Mouse (Mus musculus) megakaryocyte-erythroid progenitor cell, adult 5-6 weeks (primary cell): ENCODE measurements around the gene Terf2. TPM values are rescaled to one million over a fixed set of nuclear protein-coding genes. Genes with fewer than 3 reads are reported as not detected.
"Not testable (repeated sequence)": the region's sequence is repeated elsewhere in the genome, so short reads cannot be mapped to it uniquely, and the experiment has no call there.

Experiments used
- ATAC-seq: replicated peaks from 2 replicates; pipeline ENCODE4 v1.8.0; 2016; ENCODE audit warnings: mild to moderate bottlenecking, inconsistent platforms; ENCODE audit not compliant: severe bottlenecking, poor library complexity, low FRiP score, low TSS enrichment
- total RNA-seq, 2 experiments: library from RNA; stranded (forward) in 1 of 2; stranded (reverse) in 1 of 2; fragments of 200-1000, 215-1000 nt in 1 of 2; fragments of >200 nt in 1 of 2; fragmentation: Nextera tagmentation in 1 of 2; gene quantifications; 2 replicates each; pipeline ENCODE4 v1.2.3; 2014 to 2017

Terf2 gene
- total RNA-seq, 2 experiments from 2014 or later = 39.7 to 52.7 TPM

DNA sequence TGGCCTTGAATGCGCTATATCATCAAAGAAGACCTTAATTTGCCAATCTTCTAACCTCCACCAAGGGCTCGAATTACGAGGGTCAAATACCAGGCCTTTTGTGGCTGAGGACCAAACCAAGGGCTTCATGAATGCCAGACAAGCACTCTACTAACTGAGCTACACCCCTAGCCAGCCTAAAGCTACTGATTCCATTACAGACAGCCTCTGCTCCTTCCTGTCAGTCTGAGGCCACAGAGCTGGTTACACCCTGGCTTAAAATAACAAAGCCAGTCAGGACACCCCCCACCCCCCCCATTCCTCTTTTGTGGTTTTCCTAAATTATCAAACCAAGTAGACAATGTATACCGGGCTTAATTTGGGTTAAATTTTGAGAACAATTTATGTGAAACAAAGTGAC is 22.6 kb downstream of the Terf2 start:
- no peak for ATAC-seq

- ATAC-seq = peak; percentile 95
Measured at GRCm38 (mm10) chr8:107065511-107066496, 30.5 kb downstream of the Terf2 start, which contains the start of gene Tmed6. Tmed6 (minus strand) TSS chr8:107065644.

DNA sequence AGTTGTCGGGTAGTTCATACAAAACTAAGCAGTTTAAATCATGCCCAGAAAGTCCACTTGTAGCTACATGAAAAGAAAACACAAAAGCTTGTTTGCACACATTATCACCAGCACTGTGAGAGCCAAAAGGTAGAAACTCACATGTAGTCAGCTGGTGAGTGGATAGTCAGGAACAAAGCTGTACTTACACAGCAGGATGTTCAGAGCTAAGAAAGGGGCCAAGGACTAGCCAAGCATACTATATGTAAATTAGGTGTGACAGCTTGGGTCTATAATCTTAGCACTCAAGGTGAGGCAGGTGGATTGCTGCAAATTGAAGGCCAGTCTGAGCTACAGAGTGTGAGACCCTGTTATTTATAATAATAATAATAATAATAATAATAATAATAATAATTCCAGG is 33.7 kb downstream of the Terf2 start:
- no peak for ATAC-seq

DNA sequence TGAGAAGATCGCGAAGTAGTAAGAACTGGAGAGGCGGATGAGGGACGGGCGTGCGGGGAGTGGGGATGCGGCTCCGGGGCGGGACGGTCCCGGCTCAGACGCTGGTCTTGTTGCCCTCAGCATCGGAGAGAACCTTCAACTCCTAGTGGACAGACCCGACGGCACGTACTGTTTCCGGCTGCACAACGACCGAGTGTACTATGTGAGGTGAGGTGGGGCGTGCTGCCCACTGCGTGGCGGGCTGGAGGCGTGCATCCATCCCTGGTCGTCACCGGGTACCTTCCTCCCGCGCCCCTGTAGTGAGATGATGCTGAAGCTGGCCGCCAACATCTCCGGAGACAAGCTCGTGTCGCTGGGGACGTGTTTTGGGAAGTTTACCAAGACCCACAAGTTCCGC is 39.4 kb downstream of the Terf2 start:
- peak; percentile 68 for ATAC-seq

DNA sequence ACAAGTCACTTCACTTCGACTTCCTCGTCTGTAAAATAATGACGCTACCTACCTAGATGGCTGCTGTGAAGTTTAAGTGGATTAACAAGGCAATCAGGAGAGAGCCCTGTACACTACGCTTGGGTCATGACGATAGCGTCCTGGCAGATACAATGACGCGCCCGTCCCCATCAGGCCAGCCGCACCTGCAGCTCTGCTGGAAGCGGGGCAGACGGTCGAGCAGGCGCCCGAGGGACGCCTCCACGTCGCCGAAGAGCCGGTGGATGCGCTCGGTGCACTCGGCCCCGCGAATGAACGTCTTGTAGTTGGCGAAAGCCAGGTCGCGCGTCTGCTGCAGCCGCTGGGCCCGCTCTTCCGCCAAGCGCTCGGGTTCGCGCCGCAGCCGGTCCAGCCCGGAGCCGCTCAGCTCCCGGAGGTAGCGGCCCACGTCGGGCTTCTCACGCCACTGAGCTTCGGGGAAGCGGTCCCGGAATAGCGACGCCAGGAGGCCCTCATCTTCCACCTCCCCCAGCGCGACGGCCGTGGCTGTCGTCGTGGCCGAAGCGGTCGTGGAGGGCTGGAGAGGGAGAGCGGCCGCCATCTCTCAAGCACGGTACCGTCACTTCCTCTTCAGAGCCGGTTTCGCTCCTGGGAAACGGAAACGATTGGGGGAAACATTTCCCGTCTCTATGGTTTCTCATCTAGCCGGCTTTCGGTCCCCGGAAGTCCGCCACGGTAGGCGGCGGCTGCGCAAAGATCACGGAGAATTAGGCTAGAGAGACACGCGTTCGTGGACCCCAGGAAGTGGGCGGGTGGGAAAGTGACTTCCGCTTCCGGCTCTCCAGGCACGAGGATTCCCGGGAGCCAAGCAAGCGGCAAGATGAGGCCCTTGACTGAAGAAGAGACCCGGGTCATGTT is 40.0 kb downstream of the Terf2 start, which contains the start of the genes Cog8 and Nip7:
Cog8 (minus strand) TSS at position 614 of the 897 bp plus-strand sequence.
Nip7 (plus strand) TSS at position 802 of the 897 bp plus-strand sequence.
- peak; percentile 91 for ATAC-seq

GRCm38 (mm10) chr8:107052046-107052445 is 44.3 kb downstream of the Terf2 start:
- ATAC-seq = no peak

DNA sequence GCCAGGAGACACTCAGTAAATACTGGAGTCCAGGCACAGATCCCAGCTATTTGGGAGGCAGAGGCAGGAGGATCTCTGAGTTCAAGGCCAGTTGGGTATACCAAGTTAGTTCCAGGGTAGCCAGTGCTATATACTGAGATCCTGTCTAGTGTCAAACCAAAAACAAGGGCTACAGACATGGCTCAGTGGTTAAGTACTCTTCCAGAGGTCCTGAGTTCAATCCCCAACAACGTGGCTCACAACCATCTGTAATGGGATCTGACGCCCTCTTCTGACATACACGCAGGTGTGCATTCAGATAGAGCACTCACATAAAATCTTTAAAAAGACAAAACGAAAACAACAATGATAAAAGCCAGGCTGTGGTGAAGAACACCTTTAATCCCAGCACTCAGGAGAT is 46.9 kb downstream of the Terf2 start:
- ATAC-seq = no peak

DNA sequence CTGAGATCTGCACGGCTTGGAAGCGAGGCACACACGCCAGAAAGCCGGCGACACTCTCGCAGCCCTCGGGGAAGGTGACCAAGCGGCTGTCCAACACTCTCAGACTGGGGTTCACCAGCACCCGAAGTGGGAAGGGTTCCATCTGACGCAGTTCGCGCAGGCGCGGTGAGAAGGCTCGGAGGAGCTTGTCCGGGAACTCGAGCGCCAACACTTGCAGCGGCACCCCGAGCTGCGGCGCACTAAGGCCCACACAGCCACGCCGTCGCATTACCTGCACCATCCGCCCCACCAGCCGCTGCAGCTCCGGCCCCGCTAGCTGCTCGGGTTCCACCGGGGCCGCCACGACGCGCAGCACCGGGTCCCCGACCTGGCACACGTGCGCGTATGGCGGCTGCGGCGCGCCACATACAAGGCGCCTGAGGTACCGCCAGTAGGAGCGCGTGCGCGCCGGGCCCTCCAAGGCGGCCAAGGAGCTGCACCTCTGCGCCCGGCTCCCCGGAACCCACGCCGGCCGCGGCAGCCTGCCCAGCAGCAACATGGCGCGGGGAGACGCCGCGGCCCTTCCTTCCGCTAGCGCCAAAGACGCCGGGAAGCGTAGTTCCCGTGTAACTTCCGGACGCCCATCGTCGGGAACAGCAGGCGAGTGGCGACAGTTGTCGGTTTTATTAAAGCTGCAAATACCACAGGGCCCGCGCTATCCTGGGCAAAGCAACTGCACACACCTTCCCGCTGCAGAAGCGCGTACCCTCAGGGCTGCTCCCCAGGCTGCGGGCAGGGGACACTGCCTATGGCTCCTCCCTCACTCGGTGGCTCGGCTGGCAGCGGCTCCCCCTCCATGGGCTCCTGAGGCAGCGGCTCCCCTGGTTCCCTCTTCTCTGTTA is 48.0 kb downstream of the Terf2 start, which contains the start of gene Pdf:
Pdf (minus strand) TSS at position 554 of the 881 bp plus-strand sequence.
- peak; percentile 76 for ATAC-seq

GRCm38 (mm10) chr8:107046976-107047375 is 49.4 kb downstream of the Terf2 start:
- no peak for ATAC-seq

- ATAC-seq = no peak
Measured at GRCm38 (mm10) chr8:107045478-107045877, 50.9 kb downstream of the Terf2 start.

GRCm38 (mm10) chr8:107040632-107041031 is 55.7 kb downstream of the Terf2 start:
- no peak for ATAC-seq

DNA sequence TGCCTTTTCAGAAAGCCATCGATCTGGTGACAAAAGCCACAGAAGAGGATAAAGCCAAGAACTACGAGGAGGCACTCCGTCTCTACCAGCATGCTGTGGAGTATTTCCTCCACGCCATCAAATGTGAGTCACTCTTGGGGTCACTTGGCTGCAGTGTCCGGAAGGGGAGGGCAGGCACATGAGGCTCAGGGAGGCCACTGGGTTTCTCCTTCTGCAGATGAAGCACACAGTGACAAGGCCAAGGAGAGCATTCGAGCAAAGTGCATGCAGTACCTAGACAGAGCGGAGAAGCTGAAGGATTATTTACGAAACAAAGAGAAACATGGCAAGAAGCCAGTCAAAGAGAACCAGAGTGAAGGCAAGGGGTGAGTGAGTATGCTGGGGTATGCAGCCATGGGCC is 59.7 kb downstream of the Terf2 start:
- ATAC-seq = no peak

DNA sequence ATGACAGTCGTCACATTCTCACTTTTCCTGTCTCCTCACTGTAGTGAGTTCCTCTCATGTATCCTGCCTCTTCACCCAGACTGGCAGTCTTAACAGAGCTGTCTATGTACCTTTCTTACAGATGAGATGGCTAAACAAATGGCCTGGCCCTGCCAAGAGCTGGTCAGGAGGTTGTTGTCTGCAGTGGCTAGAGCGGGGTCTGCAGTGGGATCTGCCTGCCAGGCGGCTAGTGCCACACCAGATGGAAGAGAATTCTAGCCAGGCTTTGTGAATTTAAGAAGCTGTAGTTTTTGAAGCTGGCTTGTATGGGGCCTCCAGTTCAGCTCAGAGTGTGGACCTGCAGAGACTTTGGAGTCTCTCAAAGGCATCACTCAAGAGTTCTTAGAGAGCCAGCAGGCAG is 60.7 kb downstream of the Terf2 start:
- ATAC-seq = no peak

GRCm38 (mm10) chr8:107033609-107034008 is 62.7 kb downstream of the Terf2 start:
- ATAC-seq = not testable (repeated sequence)

GRCm38 (mm10) chr8:107031577-107032090 is 64.7 kb downstream of the Terf2 start:
- ATAC-seq = 0 out of 2 replicates have a peak, but pooled peaks have one; percentile 2

DNA sequence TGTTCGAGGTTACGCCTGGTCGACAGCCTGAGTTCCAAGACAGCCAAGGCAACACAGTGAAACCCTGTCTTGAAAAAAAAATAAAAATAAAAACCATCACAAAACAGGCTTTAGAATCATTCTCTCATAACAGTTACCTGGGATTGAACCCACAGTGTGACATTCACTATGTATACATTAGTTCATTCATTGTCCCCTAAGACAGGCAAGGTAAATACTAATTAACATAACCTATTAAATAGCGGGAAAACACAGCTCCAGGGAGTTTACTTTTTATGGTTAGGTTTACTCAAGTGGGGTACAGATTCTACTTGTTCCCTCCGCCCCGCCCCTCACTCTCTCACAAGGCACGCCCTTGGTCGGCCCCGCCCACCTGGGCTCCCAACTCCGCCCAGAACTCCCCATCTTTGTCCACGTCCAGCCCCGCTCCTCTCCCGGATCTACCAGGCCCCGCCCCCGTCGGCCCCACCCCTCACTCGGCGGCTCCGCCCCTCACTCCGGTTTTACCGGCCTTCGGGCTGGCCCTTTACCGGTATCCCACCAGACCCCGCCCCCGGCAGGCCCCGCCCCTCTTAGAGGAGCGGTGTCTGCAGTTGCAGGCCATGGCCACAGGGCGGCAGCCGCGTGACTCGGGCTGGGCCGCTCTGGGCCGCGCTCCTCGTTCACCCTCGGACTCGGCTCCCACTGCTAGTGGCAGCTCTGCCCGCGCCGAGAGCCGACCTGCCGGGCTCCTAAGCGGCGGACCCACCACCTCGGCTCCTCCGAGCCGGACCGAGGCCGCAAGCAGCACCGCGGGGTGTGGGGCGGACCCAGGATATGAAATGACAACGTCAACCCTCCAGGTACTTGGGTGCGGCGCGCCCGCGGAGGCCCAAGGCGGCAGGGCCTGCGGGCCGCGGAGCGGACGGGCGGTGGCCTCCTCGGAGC is 65.4 kb downstream of the Terf2 start, which contains the start of gene Vps4a:
Vps4a (plus strand) TSS at position 573 of the 927 bp plus-strand sequence.
- peak; percentile 84 for ATAC-seq

DNA sequence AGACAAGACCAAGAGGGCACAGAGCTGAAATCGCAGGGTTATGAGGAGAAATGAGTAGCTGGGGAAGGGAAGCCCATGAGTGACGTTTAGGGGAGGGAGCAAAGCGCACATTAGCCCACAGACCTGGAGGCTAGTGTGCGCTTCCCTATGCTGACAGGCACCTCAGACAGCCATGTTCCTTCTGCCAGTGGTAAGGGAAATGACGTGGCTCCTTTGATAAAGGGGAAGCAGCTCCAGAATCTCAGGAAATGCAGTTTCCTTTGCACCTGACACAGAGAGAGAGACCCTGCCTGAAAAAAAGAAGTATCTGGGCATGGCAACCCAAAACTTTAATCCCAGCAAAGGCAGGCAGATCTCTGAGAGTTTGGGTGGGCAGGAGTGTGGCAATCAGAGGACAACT is 66.3 kb downstream of the Terf2 start:
- no peak for ATAC-seq
